ENCODE assay signal across 22 mouse cellular contexts in genomic region chr10:42474946-42475514, GRCm38 (mm10). TPM values are rescaled to one million over a fixed set of nuclear protein-coding genes. Genes with fewer than 3 reads are reported as not detected.
A peak's percentile ranks its signal among the peaks of the same experiment; 100 is the strongest.
DNase-seq lines count a peak whose midpoint lies in the region; ATAC-seq and TF ChIP-seq lines count a peak whose summit lies in the region.
"Had no signal": no experiment of that assay in that cellular context is flagged by ENCODE, and none has a peak within 500 bp of the region (broad histone marks: within the 10 kb centered on the region; RNA-seq: fewer than 3 reads in every experiment).

No protein-coding gene starts in this region.

- no peaks in the 10 kb centered on the region for H3K27me3 ChIP-seq in stomach, embryonic 16.5 days (ENCODE audit: control insufficient read depth, insufficient read depth, low read length)
- H3K27me3 ChIP-seq in stomach, postnatal 0 days (ENCODE audit: control insufficient read depth, insufficient read depth, low read length), result no peaks in the 10 kb centered on the region
- H3K27me3 ChIP-seq: embryonic facial prominence, embryonic 13.5 days; forebrain, embryonic 13.5 days; heart, embryonic 12.5 days; hindbrain, embryonic 12.5 days; Patski had no signal

- H3K36me3 ChIP-seq in stomach, embryonic 16.5 days (ENCODE audit: control insufficient read depth, insufficient read depth, low read length), result no peaks in the 10 kb centered on the region; the same call in 1 of the 2 replicates
- no peaks in the 10 kb centered on the region for H3K36me3 ChIP-seq in stomach, postnatal 0 days (ENCODE audit: control insufficient read depth, insufficient read depth, low read length)

- ATAC-seq in stomach, embryonic 16.5 days (ENCODE audit: insufficient read depth, low FRiP score), result no peak
- ATAC-seq in stomach, postnatal 0 days (ENCODE audit: low FRiP score, low TSS enrichment), result no peak
- no peak for ATAC-seq in activated CD4-positive, CD25-positive, alpha-beta regulatory T cell, adult 4 months
- ATAC-seq: forebrain, embryonic 13.5 days; forebrain, postnatal 0 days; hindbrain, embryonic 16.5 days; inflammation-experienced regulatory T-cells, adult 6 months; intestine, postnatal 0 days; Patski had no signal

- no peak for TF ChIP-seq EP300 in stomach, postnatal 0 days (optimal IDR thresholded peaks at IDR 0.05)

- H3K4me3 ChIP-seq in stomach, embryonic 16.5 days (replicated peaks; ENCODE audit: low read length), result no peak overlapping the region
- no peak overlapping the region for H3K4me3 ChIP-seq in stomach, postnatal 0 days (ENCODE audit: low read depth, low read length)
- H3K4me3 ChIP-seq: embryonic facial prominence, embryonic 13.5 days; forebrain, embryonic 13.5 days; gastrocnemius, adult 2 months; heart, embryonic 12.5 days; hindbrain, embryonic 12.5 days had no signal

- intact Hi-C loops in heart, postnatal 25 days (cut with DNase I), result no loop called here

- no peaks in the 10 kb centered on the region for H3K4me1 ChIP-seq in stomach, embryonic 16.5 days (ENCODE audit: control insufficient read depth, insufficient read depth, low read length)
- no peaks in the 10 kb centered on the region; the same call in 1 of the 2 replicates for H3K4me1 ChIP-seq in stomach, postnatal 0 days (replicated peaks; ENCODE audit: control insufficient read depth, insufficient read depth)

- DNase-seq in stomach, postnatal 0 days (ENCODE audit: low spot score), result no peak
- DNase-seq in ES-CJ7 (ENCODE audit: low read depth, low spot score), result peak; percentile 77
- peak; percentile 75 for DNase-seq in R1 (ENCODE audit: low read depth, low spot score)
- no peak for DNase-seq in heart, postnatal 25 days (ENCODE audit: low spot score)
- DNase-seq: adrenal gland, postnatal 10 days; cerebellum, adult 11 months; cerebellum, adult 9-10 months; cerebellum, postnatal 25 days; forebrain, postnatal 0 days; gastrocnemius, adult 2 months; gastrocnemius, postnatal 25 days; heart, postnatal 36 days had no signal

- H3K9ac ChIP-seq in stomach, embryonic 16.5 days (ENCODE audit: low read length), result no peak overlapping the region
- H3K9ac ChIP-seq in stomach, postnatal 0 days (ENCODE audit: low read length), result no peak overlapping the region
- H3K9ac ChIP-seq: embryonic facial prominence, embryonic 13.5 days; forebrain, embryonic 13.5 days; forebrain, postnatal 0 days; heart, embryonic 12.5 days; hindbrain, embryonic 12.5 days had no signal

- no peak for TF ChIP-seq CTCF in stomach, postnatal 0 days (IDR thresholded peaks at IDR 0.05; ENCODE audit: low read depth)

- H3K4me2 ChIP-seq in stomach, embryonic 16.5 days (ENCODE audit: low read depth, low read length), result no peak overlapping the region; the same call in 1 of the 2 replicates
- H3K4me2 ChIP-seq in stomach, postnatal 0 days (replicated peaks; ENCODE audit: low read depth), result no peak overlapping the region
- H3K4me2 ChIP-seq: embryonic facial prominence, embryonic 13.5 days; forebrain, embryonic 13.5 days; heart, embryonic 12.5 days; hindbrain, embryonic 12.5 days had no signal

- H3K27ac ChIP-seq in stomach, embryonic 16.5 days (ENCODE audit: low read length), result peak overlapping the region; percentile 28; the same call in 1 of the 2 replicates
- H3K27ac ChIP-seq in stomach, postnatal 0 days (replicated peaks), result no peak overlapping the region
- H3K27ac ChIP-seq: embryonic facial prominence, embryonic 13.5 days; forebrain, embryonic 13.5 days; hindbrain, embryonic 12.5 days had no signal

- H3K9me3 ChIP-seq in stomach, embryonic 16.5 days (replicated peaks; ENCODE audit: control insufficient read depth, low read length), result no peaks in the 10 kb centered on the region
- no peaks in the 10 kb centered on the region for H3K9me3 ChIP-seq in stomach, postnatal 0 days (ENCODE audit: control insufficient read depth, low read length)
- H3K9me3 ChIP-seq: hindbrain, embryonic 12.5 days had no signal

- 75% methylated on average over 6 of the region's 6 CpGs for WGBS in stomach, embryonic 16.5 days
- WGBS in stomach, postnatal 0 days, result 68% methylated on average over 6 of the region's 6 CpGs

RNA-seq across cellular contexts. Expression of gene Afg1l, which starts 3.3 kb away (rescaled TPM):
- polyA plus RNA-seq in stomach, embryonic 16.5 days (2015; fragmentation: Nextera tagmentation; extraction: Ambion mirVana), result 9.2 and 9.8 TPM in 2 replicates
- polyA plus RNA-seq in stomach, postnatal 0 days (2015; fragmentation: Nextera tagmentation; extraction: Ambion mirVana), result 6.3 and 6.4 TPM in 2 replicates
- polyA plus RNA-seq in activated CD4-positive, CD25-positive, alpha-beta regulatory T cell, adult 4 months (2017; shearing (Covaris generic)), result 1 to 10 TPM; 2.9 to 5.2 TPM
- total RNA-seq in heart, postnatal 25 days (2021), result 10 to 100 TPM; 32.6 to 33.2 TPM

RNA-seq across cellular contexts. Expression of gene Snx3, which starts 26.8 kb away (rescaled TPM):
- 350 and 385 TPM in 2 replicates for polyA plus RNA-seq in stomach, embryonic 16.5 days (2015; fragmentation: Nextera tagmentation; extraction: Ambion mirVana)
- polyA plus RNA-seq in stomach, postnatal 0 days (2015; fragmentation: Nextera tagmentation; extraction: Ambion mirVana), result 257 and 275 TPM in 2 replicates
- polyA plus RNA-seq in activated CD4-positive, CD25-positive, alpha-beta regulatory T cell, adult 4 months (2017; shearing (Covaris generic)), result 100 to 1,000 TPM; 215 to 235 TPM
- 100 to 1,000 TPM; 166 to 177 TPM for total RNA-seq in heart, postnatal 25 days (2021)

Comparison
In these comparisons a context has a peak if more than half of its experiments do, and no peak if none do; other contexts are left out.
1. DNase-seq: peak in ES-CJ7 (single experiment) and R1 (single experiment); none in stomach, postnatal 0 days (single experiment) and heart, postnatal 25 days (single experiment).